ENCODE assay signal across 8 mouse cellular contexts in genomic region chr10:40212443-40213169, GRCm38 (mm10). TPM values are rescaled to one million over a fixed set of nuclear protein-coding genes. Genes with fewer than 3 reads are reported as not detected.
DNase-seq lines count a peak whose midpoint lies in the region; ATAC-seq and TF ChIP-seq lines count a peak whose summit lies in the region.

No protein-coding gene starts in this region.

- H3K27ac ChIP-seq in hindbrain, postnatal 0 days: no peak overlapping the region

- peak; percentile 96 for DNase-seq in ZHBTc4 (ENCODE audit: low read depth, low spot score)
- peak; percentile 86 to 88 for DNase-seq in gastrocnemius, adult 8-10 months (ENCODE audit: low spot score in 2 of 2)
- peak; percentile 93 for DNase-seq in hindbrain, postnatal 0 days (ENCODE audit: low spot score)
- DNase-seq in left cerebral cortex, adult 18-20 months (ENCODE audit: low spot score in 2 of 2): peak; percentile 92 to 93
- peak; percentile 88 to 94 for DNase-seq in lung, postnatal 4 days
- peak; percentile 95 to 96 for DNase-seq in right cerebral cortex, adult 2 months (ENCODE audit: low spot score in 2 of 2)
- DNase-seq in urinary bladder, postnatal 10 days (ENCODE audit: low spot score): peak; percentile 56

- TF ChIP-seq CTCF in hindbrain, postnatal 0 days (IDR thresholded peaks at IDR 0.05; ENCODE audit: low read depth): peak; percentile 97

- no peak overlapping the region for H3K4me2 ChIP-seq in hindbrain, postnatal 0 days (ENCODE audit: low read depth, low read length)

- no peak overlapping the region for H3K4me3 ChIP-seq in hindbrain, postnatal 0 days (ENCODE audit: low read length)

- H3K9me3 ChIP-seq in hindbrain, postnatal 0 days (ENCODE audit: low read length): no peaks in the 10 kb centered on the region

- H3K4me1 ChIP-seq in hindbrain, postnatal 0 days (ENCODE audit: insufficient read depth, low read length): no peaks in the 10 kb centered on the region

- no peaks in the 10 kb centered on the region for H3K27me3 ChIP-seq in hindbrain, postnatal 0 days (ENCODE audit: insufficient read depth, low read length)

- H3K36me3 ChIP-seq in hindbrain, postnatal 0 days (ENCODE audit: insufficient read depth, low read length): no peaks in the 10 kb centered on the region

- 44% methylated on average over 13 of the region's 13 CpGs for WGBS in hindbrain, postnatal 0 days

- ATAC-seq in common myeloid progenitor, adult 5-6 weeks (replicated peaks; ENCODE audit: low read depth, poor library complexity, severe bottlenecking): peak; percentile 100
- peak; percentile 93 for ATAC-seq in hindbrain, postnatal 0 days

- H3K9ac ChIP-seq in hindbrain, postnatal 0 days (replicated peaks; ENCODE audit: low read length): no peak overlapping the region

RNA-seq across cellular contexts. Expression of gene Rpf2, which starts 34.2 kb away (rescaled TPM):
- 231 and 281 TPM in 2 replicates for total RNA-seq in common myeloid progenitor, adult 5-6 weeks (2017)
- 10 to 100 TPM; 14.0 to 19.3 (median 18.6) TPM for total RNA-seq in gastrocnemius, adult 8-10 months (2022)
- 15.9 and 21.4 TPM in 2 replicates for total RNA-seq in hindbrain, postnatal 0 days (2014; rRNA removed)
- polyA plus RNA-seq in hindbrain, postnatal 0 days (2015; fragmentation: Nextera tagmentation; extraction: Ambion mirVana): 51.9 and 52.1 TPM in 2 replicates
- total RNA-seq in left cerebral cortex, adult 18-20 months (2021): 10 to 100 TPM; 18.2 to 18.4 TPM

RNA-seq across cellular contexts. Expression of gene Gtf3c6, which starts 45.3 kb away (rescaled TPM):
- 181 and 258 TPM in 2 replicates for total RNA-seq in common myeloid progenitor, adult 5-6 weeks (2017)
- 10 to 100 TPM; 19.8 to 32.6 (median 25.5) TPM for total RNA-seq in gastrocnemius, adult 8-10 months (2022)
- total RNA-seq in hindbrain, postnatal 0 days (2014; rRNA removed): 24.6 and 26.8 TPM in 2 replicates
- polyA plus RNA-seq in hindbrain, postnatal 0 days (2015; fragmentation: Nextera tagmentation; extraction: Ambion mirVana): 59.4 and 64.6 TPM in 2 replicates
- total RNA-seq in left cerebral cortex, adult 18-20 months (2021): 10 to 100 TPM; 19.5 to 20.7 TPM

Comparison
In these comparisons a context has a peak if more than half of its experiments do, and no peak if none do; other contexts are left out.
1. RNA of gene Rpf2, which starts 34.2 kb away (total RNA-seq): 231 to 281 TPM in common myeloid progenitor, adult 5-6 weeks; 15.9 to 21.4 TPM in hindbrain, postnatal 0 days, 14.0 to 19.3 TPM in gastrocnemius, adult 8-10 months and 18.2 to 18.4 TPM in left cerebral cortex, adult 18-20 months; every median in the first group is over 10 times any median in the second.
2. Peak in every context shown above with its lines, with median percentiles within 50 percentile points of each other: DNase-seq.